Mouse (Mus musculus) forebrain, embryonic 11.5 days (tissue): ENCODE data around the gene Tbrg4. TPM values are rescaled to one million over a fixed set of nuclear protein-coding genes. Genes with fewer than 3 reads are reported as not detected.

Source experiments
- ATAC-seq: fragments of 200-750 bp; cut with Nextera tagmentation; replicated peaks from 2 replicates; pipeline ENCODE4 v1.8.0; 2017; ENCODE audit warnings: moderate TSS enrichment; ENCODE audit not compliant: low FRiP score
- DNase-seq: peaks from one replicate; pipeline ENCODE4 v3.0.0-alpha.2; 2017; ENCODE audit warnings: low spot score
- H3K27ac ChIP-seq: fragments of 300-500 bp; sonication (generic); 2 replicates; pipeline ENCODE4 v1.5.1; 2014; ENCODE audit warnings: low read depth, low read length
- H3K27me3 ChIP-seq: fragments of 300-500 bp; sonication (generic); 2 replicates; pipeline ENCODE4 v1.6.1; 2014; ENCODE audit warnings: mild to moderate bottlenecking, low read length, mixed read lengths; ENCODE audit not compliant: control insufficient read depth, insufficient read depth
- H3K36me3 ChIP-seq: fragments of 300-500 bp; sonication (generic); 2 replicates; pipeline ENCODE4 v1.6.1; 2014; ENCODE audit warnings: mild to moderate bottlenecking, low read length, moderate library complexity, mixed read lengths; ENCODE audit not compliant: control insufficient read depth, insufficient read depth
- H3K4me1 ChIP-seq: fragments of 300-500 bp; sonication (generic); replicated peaks from 2 replicates; pipeline ENCODE4 v1.6.1; 2014; ENCODE audit warnings: low read length, mixed read lengths; ENCODE audit not compliant: control insufficient read depth, insufficient read depth
- H3K4me2 ChIP-seq: fragments of 300-500 bp; sonication (generic); 2 replicates; pipeline ENCODE4 v1.6.1; 2014; ENCODE audit warnings: low read depth, mild to moderate bottlenecking, low read length, moderate library complexity, mixed read lengths; ENCODE audit not compliant: severe bottlenecking
- H3K4me3 ChIP-seq: fragments of 300-500 bp; sonication (generic); 2 replicates; pipeline ENCODE4 v1.5.1; 2014; ENCODE audit warnings: low read depth, low read length
- H3K9ac ChIP-seq: fragments of 300-500 bp; sonication (generic); 2 replicates; pipeline ENCODE4 v1.6.1; 2014; ENCODE audit warnings: low read length
- H3K9me3 ChIP-seq: fragments of 300-500 bp; sonication (generic); 2 replicates; pipeline ENCODE4 v1.6.1; 2016; ENCODE audit warnings: low read length, mixed read lengths; ENCODE audit not compliant: control insufficient read depth
- WGBS: fragments of 180-500 bp; shearing (Covaris S2); extraction: QIAGEN DNeasy Blood & Tissue Kit; methylation state at CpG from one replicate; pipeline ENCODE4 v1.1.7; 2014; 5-methylcytosine and 5-hydroxymethylcytosine counted together
- polyA plus RNA-seq: library from polyadenylated mRNA; unstranded; fragments of >200 nt; fragmentation: Nextera tagmentation; extraction: Ambion mirVana; gene quantifications from 2 replicates; pipeline ENCODE4 v1.2.1, GENCODE M21; 2014

Gene Tbrg4
- 53.0 TPM in 2 replicates for polyA plus RNA-seq

DNA sequence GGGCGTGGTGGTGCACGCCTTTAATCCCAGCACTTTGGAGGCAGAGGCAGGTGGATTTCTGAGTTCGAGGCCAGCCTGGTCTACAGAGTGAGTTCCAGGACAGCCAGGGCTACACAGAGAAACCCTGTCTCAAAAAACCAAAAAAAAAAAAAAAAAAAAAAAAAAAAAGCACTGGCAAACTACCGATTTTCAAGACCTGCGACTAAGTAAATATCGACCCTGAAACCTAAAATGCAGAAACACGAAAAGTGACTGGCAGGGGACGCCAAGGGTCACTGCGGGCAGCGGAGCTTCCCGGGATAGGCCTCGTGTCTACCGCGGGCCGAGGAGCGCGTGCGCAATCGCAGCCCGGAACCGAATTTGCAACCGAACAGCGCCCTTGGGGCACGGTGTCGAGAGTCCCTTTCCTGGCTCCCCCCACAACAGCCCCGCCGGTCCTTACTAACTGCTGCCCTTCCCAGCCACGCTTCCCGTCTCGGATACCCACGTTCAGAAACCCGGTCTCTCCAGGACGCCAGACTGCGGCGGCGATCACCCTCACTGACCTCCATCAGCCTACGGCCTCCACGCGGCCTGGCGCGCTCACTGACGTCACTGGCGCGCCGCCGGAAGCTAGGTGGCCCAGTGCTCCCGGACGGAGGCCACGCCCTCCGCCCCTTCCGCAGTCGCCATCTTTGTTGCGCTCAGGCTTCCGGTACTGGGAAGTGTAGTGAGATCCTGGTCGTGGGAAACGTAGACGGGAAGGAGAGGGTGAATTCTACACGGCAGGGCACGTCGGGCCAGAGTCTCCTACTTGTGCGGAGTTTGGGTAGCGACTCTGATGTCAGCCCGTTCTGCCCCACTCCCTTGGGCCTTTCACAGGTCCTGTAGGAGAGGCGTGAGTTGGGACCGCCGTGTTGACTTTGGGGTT is at the start of gene Tbrg4:
Gene Tbrg4, minus strand, starts transcription at position 590 of the 910 bp plus-strand sequence.
- peak; percentile 96 for ATAC-seq

DNA sequence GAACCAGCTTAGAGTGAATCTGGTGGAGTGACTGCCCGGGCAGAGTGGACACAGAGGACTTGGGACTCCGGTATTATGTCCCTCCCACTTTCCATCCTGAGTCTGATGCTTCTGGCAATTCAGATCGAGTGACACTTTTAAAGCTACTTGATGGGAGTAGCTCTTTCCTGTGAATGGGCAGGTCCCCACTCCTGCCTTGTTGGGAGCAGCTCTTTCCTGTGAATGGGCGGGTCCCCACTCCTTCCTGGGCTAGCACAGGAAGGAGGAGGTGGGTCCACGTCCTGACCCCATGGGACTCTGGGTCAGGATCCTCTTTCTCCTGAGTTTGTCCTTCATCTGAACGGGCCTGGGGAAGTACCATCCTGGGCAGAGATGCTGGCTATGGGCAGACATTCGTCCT is 49.5 kb upstream of the Tbrg4 start:
- H3K27me3 ChIP-seq, result no peaks in the 10 kb centered on the region
- 0 out of 2 replicates have a peak, but pooled peaks cover 2% of the 10 kb centered on the region for H3K4me1 ChIP-seq
- H3K4me2 ChIP-seq, result no peak overlapping the region
- H3K4me3 ChIP-seq, result no peak overlapping the region
- WGBS, result 76% methylated on average over 7 of the region's 7 CpGs
- H3K9me3 ChIP-seq, result no peaks in the 10 kb centered on the region
- H3K36me3 ChIP-seq, result no peaks in the 10 kb centered on the region
- ATAC-seq (no peak), DNase-seq (no peak)
- no peak overlapping the region for H3K27ac ChIP-seq
- H3K9ac ChIP-seq, result no peak overlapping the region

More for the DNA sequence above, at the start of gene Tbrg4:
- Histone ChIP-seq H3K4me3 (peak within 1 kb of the TSS; percentile 74), H3K36me3 (peaks cover 5% of the 10 kb centered on the region; the same call in 1 of the 2 replicates), H3K9me3 (no peaks in the 10 kb centered on the region), H3K4me2 (peak within 1 kb of the TSS; percentile 88), H3K4me1 (peaks cover 10% of the 10 kb centered on the region), H3K9ac (peak within 1 kb of the TSS; percentile 83), H3K27ac (peak within 1 kb of the TSS; percentile 59; the same call in 1 of the 2 replicates), H3K27me3 (no peaks in the 10 kb centered on the region)
- DNase-seq, result peak; percentile 94
- WGBS, result under 1% methylated on average over 66 of the region's 66 CpGs

DNA sequence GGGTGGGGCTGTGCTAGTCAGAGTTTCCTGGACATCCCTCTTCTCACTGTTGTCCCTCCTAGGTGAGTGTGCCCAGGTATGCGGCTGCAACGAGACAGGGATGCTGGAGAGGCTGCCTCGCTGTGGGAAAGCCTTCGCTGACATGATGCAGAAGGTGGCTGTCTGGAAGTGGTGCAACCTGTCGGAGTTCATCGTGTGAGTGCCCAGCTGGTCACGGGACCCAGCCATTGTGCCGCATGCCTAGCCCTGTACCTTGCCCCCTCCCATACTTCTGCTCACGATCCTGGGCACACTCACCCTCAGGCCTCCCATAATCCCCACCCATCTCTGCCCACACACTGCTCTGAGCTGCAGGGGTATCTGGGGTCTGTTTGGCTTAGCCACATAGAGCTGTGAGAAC is 48.8 kb upstream of the Tbrg4 start:
- WGBS, result 88% methylated on average over 9 of the region's 9 CpGs
- H3K4me1 ChIP-seq, result no peaks in the 10 kb centered on the region

DNA sequence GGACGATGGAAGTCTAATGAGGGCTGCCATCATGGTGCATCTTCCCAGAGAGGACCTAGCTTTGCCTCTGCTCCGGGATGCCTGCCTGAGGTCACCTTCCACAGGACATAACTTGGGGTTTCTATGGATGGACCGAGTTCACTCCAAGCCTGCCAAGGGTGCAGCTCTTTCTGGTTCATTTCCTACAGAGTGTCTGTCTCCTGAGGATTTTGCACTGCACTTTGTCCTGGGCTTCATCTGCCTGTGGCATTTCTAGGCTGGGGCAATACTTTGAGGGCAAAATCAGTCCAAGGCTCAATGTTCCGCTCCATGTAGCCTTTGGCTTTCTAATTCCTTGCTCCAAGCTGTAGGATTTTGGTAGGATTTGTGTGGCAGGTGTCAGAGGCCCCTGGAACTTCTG is 45.0 kb upstream of the Tbrg4 start:
- Histone ChIP-seq H3K27ac (no peak overlapping the region), H3K9ac (no peak overlapping the region), H3K9me3 (no peaks in the 10 kb centered on the region), H3K27me3 (no peaks in the 10 kb centered on the region), H3K4me2 (no peak overlapping the region), H3K4me1 (no peaks in the 10 kb centered on the region), H3K4me3 (no peak overlapping the region), H3K36me3 (no peaks in the 10 kb centered on the region)
- DNase-seq (no peak), ATAC-seq (no peak)
- 89% methylated on average over 4 of the region's 4 CpGs for WGBS

More for the DNA sequence above, 48.8 kb upstream of the Tbrg4 start:
- no peak overlapping the region for H3K27ac ChIP-seq
- no peak overlapping the region for H3K9ac ChIP-seq
- no peaks in the 10 kb centered on the region for H3K9me3 ChIP-seq
- no peaks in the 10 kb centered on the region for H3K27me3 ChIP-seq
- no peak for DNase-seq
- no peak for ATAC-seq
- no peaks in the 10 kb centered on the region for H3K36me3 ChIP-seq
- no peak overlapping the region for H3K4me2 ChIP-seq
- H3K4me3 ChIP-seq, result no peak overlapping the region

DNA sequence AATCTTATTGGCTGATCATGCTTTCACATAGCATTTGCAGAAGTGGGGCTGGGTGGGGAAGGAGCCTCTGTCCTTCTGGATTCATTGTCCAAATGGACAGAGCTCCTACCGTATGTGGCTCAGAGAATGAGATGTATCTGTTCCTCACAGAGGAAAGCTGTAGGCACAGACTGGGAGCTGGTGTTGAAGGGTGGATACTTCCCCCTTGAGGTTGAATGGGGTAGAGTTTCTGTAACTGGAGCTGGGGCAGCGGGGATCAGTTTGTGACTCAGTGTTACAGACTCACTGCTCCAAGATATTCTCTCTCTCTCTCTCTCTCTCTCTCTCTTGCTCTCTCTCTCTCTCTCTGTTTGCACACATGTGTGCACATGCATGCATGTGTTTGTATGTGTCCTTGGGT is 44.2 kb upstream of the Tbrg4 start:
- Histone ChIP-seq H3K9ac (no peak overlapping the region), H3K36me3 (no peaks in the 10 kb centered on the region), H3K4me1 (no peaks in the 10 kb centered on the region), H3K9me3 (no peaks in the 10 kb centered on the region), H3K27me3 (no peaks in the 10 kb centered on the region), H3K27ac (no peak overlapping the region), H3K4me2 (no peak overlapping the region), H3K4me3 (no peak overlapping the region)
- no peak for DNase-seq
- WGBS, result 56% methylated on average over 2 of the region's 2 CpGs
- ATAC-seq, result no peak

DNA sequence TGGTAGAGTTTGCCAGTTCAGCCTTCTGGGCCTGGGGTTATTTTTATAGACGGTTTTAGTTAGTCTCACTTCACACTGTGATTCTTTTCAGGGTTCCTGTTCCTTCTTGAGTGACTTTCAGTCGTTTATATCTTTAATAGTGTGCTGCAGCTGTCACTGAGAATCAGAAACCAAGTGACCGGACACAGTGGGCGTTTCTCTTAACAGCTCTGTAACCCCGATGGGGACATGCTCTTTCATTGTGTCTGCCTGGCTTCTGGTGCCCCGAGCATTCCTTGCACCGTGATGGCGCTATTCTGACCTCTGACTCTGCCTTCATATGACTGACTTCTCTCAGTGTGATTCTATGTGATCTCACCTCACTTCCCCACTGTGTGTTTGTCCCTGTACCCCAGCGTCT is 43.2 kb upstream of the Tbrg4 start:
- ATAC-seq, result no peak

DNA sequence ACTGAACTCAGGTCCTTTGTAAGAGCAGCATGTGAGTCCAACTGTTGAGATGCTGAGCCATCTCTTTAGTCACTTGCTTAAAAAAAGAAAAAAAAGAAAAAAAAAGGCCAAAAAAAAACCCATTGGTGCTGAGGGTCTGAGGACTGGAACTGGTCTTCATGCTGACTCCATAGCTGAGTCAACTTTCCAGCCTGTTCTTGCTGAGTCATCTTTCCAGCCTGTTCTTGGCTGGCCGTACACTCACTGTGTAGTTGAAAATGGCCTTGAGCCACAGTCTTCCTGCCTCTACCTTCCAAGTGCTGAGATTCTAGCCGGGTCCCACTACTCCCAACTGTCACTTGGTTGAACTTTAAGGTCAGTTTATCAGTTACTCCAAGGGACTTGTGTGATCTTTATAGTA is 40.8 kb upstream of the Tbrg4 start:
- H3K9me3 ChIP-seq, result no peaks in the 10 kb centered on the region
- no peak overlapping the region for H3K27ac ChIP-seq
- ATAC-seq (no peak), DNase-seq (no peak)
- no peaks in the 10 kb centered on the region for H3K27me3 ChIP-seq
- no peak overlapping the region for H3K4me2 ChIP-seq
- WGBS, result 88% methylated on average over 2 of the region's 2 CpGs
- H3K4me1 ChIP-seq, result no peaks in the 10 kb centered on the region
- no peaks in the 10 kb centered on the region for H3K36me3 ChIP-seq
- H3K9ac ChIP-seq, result no peak overlapping the region
- H3K4me3 ChIP-seq, result no peak overlapping the region

More for the DNA sequence above, 43.2 kb upstream of the Tbrg4 start:
- no peak overlapping the region for H3K27ac ChIP-seq
- H3K36me3 ChIP-seq, result no peaks in the 10 kb centered on the region
- WGBS, result 32% methylated on average over 9 of the region's 9 CpGs
- H3K4me3 ChIP-seq, result no peak overlapping the region
- H3K9me3 ChIP-seq, result no peaks in the 10 kb centered on the region
- H3K27me3 ChIP-seq, result no peaks in the 10 kb centered on the region
- H3K9ac ChIP-seq, result no peak overlapping the region
- no peaks in the 10 kb centered on the region for H3K4me1 ChIP-seq
- DNase-seq, result no peak
- no peak overlapping the region for H3K4me2 ChIP-seq

DNA sequence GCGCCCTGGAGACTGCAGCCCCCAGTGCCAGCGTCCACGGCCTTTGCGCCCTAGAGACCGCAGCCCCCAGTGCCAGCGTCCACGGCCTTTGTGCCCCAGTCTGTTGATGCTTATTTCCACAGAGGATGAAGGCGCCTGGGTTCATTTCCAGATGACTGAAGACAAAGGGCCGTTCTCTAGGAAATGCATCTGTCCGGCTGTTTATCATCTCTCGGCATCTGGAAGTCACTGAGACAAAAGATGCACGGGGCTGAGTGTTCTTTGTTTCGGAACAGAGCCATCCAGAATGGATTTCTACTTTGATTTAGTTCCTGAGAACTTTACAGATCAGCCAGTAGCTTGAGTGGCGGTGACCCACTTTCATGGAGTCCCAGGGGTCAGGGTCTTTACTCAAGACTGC is 35.3 kb upstream of the Tbrg4 start:
- no peak for ATAC-seq
- Histone ChIP-seq H3K27ac (no peak overlapping the region), H3K36me3 (no peaks in the 10 kb centered on the region), H3K9ac (no peak overlapping the region), H3K9me3 (no peaks in the 10 kb centered on the region), H3K4me1 (no peaks in the 10 kb centered on the region), H3K4me2 (no peak overlapping the region), H3K27me3 (no peaks in the 10 kb centered on the region), H3K4me3 (no peak overlapping the region)
- WGBS, result 79% methylated on average over 14 of the region's 14 CpGs
- no peak for DNase-seq
